Mouse (Mus musculus) forebrain, embryonic 13.5 days (tissue): ENCODE results near the gene Arhgef6. TPM values are rescaled to one million over a fixed set of nuclear protein-coding genes. Genes with fewer than 3 reads are reported as not detected.

Experiments used
- polyA plus RNA-seq: library from polyadenylated mRNA; unstranded; fragments of >200 nt; fragmentation: Nextera tagmentation; extraction: Ambion mirVana; gene quantifications from 2 replicates; pipeline ENCODE4 v1.2.1, GENCODE M21; 2015

Arhgef6 gene
- polyA plus RNA-seq, 1 experiment from 2014 or later: 4.4 TPM

Other genes starting within 250 kb of the Arhgef6 start
- not detected in 2 replicates for gene Cd40lg, start 126.6 kb downstream of the Arhgef6 start, polyA plus RNA-seq
- gene Rbmx, start 54.3 kb upstream of the Arhgef6 start, polyA plus RNA-seq: 285 and 301 TPM in 2 replicates
- gene Gm364, start 70.4 kb upstream of the Arhgef6 start, polyA plus RNA-seq: not detected in 2 replicates
- 0.04 and 0.15 TPM in 2 replicates for gene Gpr101, start 165.0 kb upstream of the Arhgef6 start, polyA plus RNA-seq